Mouse (Mus musculus): ENCODE results near the gene Psmb9. TPM values are rescaled to one million over a fixed set of nuclear protein-coding genes. Genes with fewer than 3 reads are reported as not detected.

Gene Psmb9
- 144 TPM for total RNA-seq (2023)

GRCm38 (mm10) chr17:34187261-34187916 is at the start of gene Psmb9, which contains the start of gene Tap1:
Psmb9 (minus strand) TSS chr17:34187764.
Tap1 (plus strand) TSS chr17:34187553.

GRCm38 (mm10) chr17:34203444-34203843 is 15.9 kb upstream of the Psmb9 start, which contains the start of gene Tap2:
Tap2 (plus strand) TSS chr17:34203527.

GRCm38 (mm10) chr17:34196941-34197894 is 9.7 kb upstream of the Psmb9 start, which contains the start of gene Psmb8:
Psmb8 (plus strand) TSS chr17:34197721.

DNA sequence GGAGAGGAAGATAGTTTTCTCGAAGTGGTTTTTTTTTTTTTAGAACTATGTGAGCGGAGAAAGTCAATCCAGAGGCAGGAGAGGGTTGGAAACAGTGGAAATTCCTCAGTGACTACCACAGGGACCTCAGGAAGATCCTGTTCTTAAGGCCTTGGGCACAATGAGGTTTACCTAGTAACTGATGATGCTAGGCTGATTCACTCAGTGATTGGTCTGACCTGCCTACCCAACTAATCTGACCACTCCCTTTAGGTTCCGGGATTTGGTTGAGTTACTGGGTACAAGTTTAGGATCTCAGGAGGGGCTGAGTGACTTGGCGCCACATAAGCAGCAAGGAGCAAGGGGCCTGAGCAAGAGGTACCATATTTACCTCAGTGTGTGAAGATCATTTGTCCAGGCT is 34.6 kb downstream of the Psmb9 start, which contains the start of gene H2-DMb1:
TSS of gene H2-DMb1 (plus strand) at position 150 of the 400 bp plus-strand sequence.

GRCm38 (mm10) chr17:34143033-34143432 is 44.5 kb downstream of the Psmb9 start, which contains the start of gene H2-DMb2:
H2-DMb2 (plus strand) TSS chr17:34143307.

Other genes starting within 250 kb of the Psmb9 start
- 61.6 TPM for gene Pfdn6, start 247.4 kb downstream of the Psmb9 start, total RNA-seq (2023)
- gene Wdr46, start 247.1 kb downstream of the Psmb9 start, total RNA-seq (2023), result 60.7 TPM
- 14.8 TPM for gene B3galt4, start 236.3 kb downstream of the Psmb9 start, total RNA-seq (2023)
- gene Vps52, start 232.0 kb downstream of the Psmb9 start, total RNA-seq (2023), result 55.2 TPM
- gene Rps18, start 231.8 kb downstream of the Psmb9 start, total RNA-seq (2023), result 2,022 TPM
- 4,746 TPM for gene H2-K1, start 187.4 kb downstream of the Psmb9 start, total RNA-seq (2023)
- 26.4 TPM for gene Ring1, start 163.1 kb downstream of the Psmb9 start, total RNA-seq (2023)
- gene H2-Ke6, start 159.7 kb downstream of the Psmb9 start, total RNA-seq (2023), result 130 TPM
- 107 TPM for gene Slc39a7, start 156.1 kb downstream of the Psmb9 start, total RNA-seq (2023)
- 109 TPM for gene Rxrb, start 156.0 kb downstream of the Psmb9 start, total RNA-seq (2023)
- 40.9 TPM for gene Col11a2, start 148.3 kb downstream of the Psmb9 start, total RNA-seq (2023)
- gene H2-Oa, start 95.4 kb downstream of the Psmb9 start, total RNA-seq (2023), result 8.9 TPM
- gene H2-DMa, start 68.2 kb downstream of the Psmb9 start, total RNA-seq (2023), result 41.5 TPM
- 400 TPM for gene Brd2, start 65.1 kb downstream of the Psmb9 start, total RNA-seq (2023)
- 40.5 TPM for gene H2-DMb2, start 44.5 kb downstream of the Psmb9 start, total RNA-seq (2023)
- gene H2-DMb1, start 34.7 kb downstream of the Psmb9 start, total RNA-seq (2023), result 26.0 TPM
- 163 TPM for gene Tap1, start 211 bp downstream of the Psmb9 start, total RNA-seq (2023)
- gene Psmb8, start 10.0 kb upstream of the Psmb9 start, total RNA-seq (2023), result 220 TPM
- gene Tap2, start 15.8 kb upstream of the Psmb9 start, total RNA-seq (2023), result 147 TPM
- 92.6 TPM for gene H2-Ob, start 51.1 kb upstream of the Psmb9 start, total RNA-seq (2023)
- 189 TPM for gene H2-Ab1, start 69.9 kb upstream of the Psmb9 start, total RNA-seq (2023)
- gene H2-Aa, start 100.1 kb upstream of the Psmb9 start, total RNA-seq (2023), result 180 TPM
- 143 TPM for gene H2-Eb1, start 118.1 kb upstream of the Psmb9 start, total RNA-seq (2023)
- 0.95 TPM for gene H2-Eb2, start 137.9 kb upstream of the Psmb9 start, total RNA-seq (2023)
- gene Btnl2, start 167.1 kb upstream of the Psmb9 start, total RNA-seq (2023), result not detected
- not detected for gene Btnl1, start 189.4 kb upstream of the Psmb9 start, total RNA-seq (2023)
- 1.2 TPM for gene BC051142, start 211.1 kb upstream of the Psmb9 start, total RNA-seq (2023)